ENCODE assay signal across 8 mouse cellular contexts in the genomic region with DNA sequence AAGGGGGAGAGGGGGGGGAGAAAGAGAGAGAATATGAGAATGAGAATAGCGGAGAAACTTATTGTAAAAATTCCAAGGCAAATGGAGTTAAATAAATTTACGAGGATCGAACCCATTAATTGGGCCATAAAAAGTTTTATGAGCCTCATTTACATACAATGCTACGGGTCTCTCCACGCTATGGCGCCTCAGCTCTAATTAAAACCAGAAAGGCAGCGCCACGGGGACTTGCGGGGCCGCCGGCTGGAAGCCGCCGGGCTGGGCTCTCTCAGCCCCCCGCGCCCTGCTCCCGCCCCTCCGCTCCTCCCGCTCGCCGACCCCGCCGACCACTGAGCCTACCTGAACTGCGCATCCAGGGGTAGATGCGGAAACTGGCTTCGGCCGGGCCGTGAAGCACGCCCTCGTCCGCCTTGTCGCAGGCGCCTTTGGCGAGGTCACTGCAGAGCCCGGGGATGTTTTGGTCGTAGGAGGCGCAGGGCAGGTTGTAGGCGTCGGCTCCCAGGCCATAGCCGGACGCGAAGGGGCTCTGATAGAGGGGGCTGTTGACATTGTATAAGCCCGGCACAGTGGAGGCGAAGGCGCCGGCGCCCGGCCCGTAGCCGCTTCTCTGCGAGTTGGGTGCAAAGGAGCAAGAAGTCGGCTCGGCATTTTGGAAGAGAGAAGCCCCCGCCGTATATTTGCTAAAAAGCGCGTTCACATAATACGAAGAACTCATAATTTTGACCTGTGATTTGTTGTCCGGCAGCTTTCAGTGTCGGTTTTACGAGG. TPM values are rescaled to one million over a fixed set of nuclear protein-coding genes. Genes with fewer than 3 reads are reported as not detected.
DNase-seq lines count a peak whose midpoint lies in the region; ATAC-seq lines count a peak whose summit lies in the region.

No protein-coding gene starts in this region.

- H3K9ac ChIP-seq in lung, embryonic 15.5 days = no peak overlapping the region
- H3K9ac ChIP-seq in embryonic facial prominence, embryonic 15.5 days = no peak overlapping the region
- peak overlapping the region; percentile 68 for H3K9ac ChIP-seq in intestine, embryonic 16.5 days (ENCODE audit: low read depth, low read length)
- no peak overlapping the region for H3K9ac ChIP-seq in midbrain, embryonic 11.5 days (ENCODE audit: low read length)

- peak overlapping the region; percentile 44 for H3K4me3 ChIP-seq in lung, embryonic 15.5 days
- peak overlapping the region; percentile 29 for H3K4me3 ChIP-seq in embryonic facial prominence, embryonic 15.5 days (replicated peaks)
- peak overlapping the region; percentile 55 for H3K4me3 ChIP-seq in intestine, embryonic 16.5 days (ENCODE audit: low read length)
- peak overlapping the region; percentile 26 for H3K4me3 ChIP-seq in midbrain, embryonic 11.5 days (ENCODE audit: low read depth, low read length)

- no peak overlapping the region for H3K27ac ChIP-seq in lung, embryonic 15.5 days
- no peak overlapping the region for H3K27ac ChIP-seq in embryonic facial prominence, embryonic 15.5 days (replicated peaks)
- H3K27ac ChIP-seq in intestine, embryonic 16.5 days (ENCODE audit: low read length) = peak overlapping the region; percentile 30; the same call in 1 of the 2 replicates
- H3K27ac ChIP-seq in midbrain, embryonic 11.5 days (ENCODE audit: low read depth, low read length) = no peak overlapping the region

- H3K27me3 ChIP-seq in lung, embryonic 15.5 days = peaks cover 99% of the 10 kb centered on the region
- H3K27me3 ChIP-seq in embryonic facial prominence, embryonic 15.5 days = peaks cover 100% of the 10 kb centered on the region
- H3K27me3 ChIP-seq in intestine, embryonic 16.5 days (replicated peaks; ENCODE audit: control insufficient read depth, insufficient read depth, low read length) = peaks cover 81% of the 10 kb centered on the region
- H3K27me3 ChIP-seq in midbrain, embryonic 11.5 days (ENCODE audit: control insufficient read depth, insufficient read depth, low read length) = peaks cover 100% of the 10 kb centered on the region

- WGBS in lung, embryonic 15.5 days = 3% methylated on average over 60 of the region's 60 CpGs
- 3% methylated on average over 60 of the region's 60 CpGs for WGBS in embryonic facial prominence, embryonic 15.5 days
- WGBS in intestine, embryonic 16.5 days = 1% methylated on average over 60 of the region's 60 CpGs
- 3% methylated on average over 59 of the region's 60 CpGs for WGBS in midbrain, embryonic 11.5 days

- H3K9me3 ChIP-seq in lung, embryonic 15.5 days = no peaks in the 10 kb centered on the region
- H3K9me3 ChIP-seq in embryonic facial prominence, embryonic 15.5 days (replicated peaks) = no peaks in the 10 kb centered on the region
- no peaks in the 10 kb centered on the region for H3K9me3 ChIP-seq in intestine, embryonic 16.5 days (ENCODE audit: control insufficient read depth, low read length)
- no peaks in the 10 kb centered on the region for H3K9me3 ChIP-seq in midbrain, embryonic 11.5 days (ENCODE audit: control insufficient read depth, low read length)

- no peak for DNase-seq in lung, postnatal 14 days
- peak; percentile 95 for DNase-seq in midbrain, embryonic 11.5 days (ENCODE audit: low spot score, missing footprints)
- no peak for DNase-seq in frontal cortex, postnatal 14 days (ENCODE audit: low spot score in 2 of 2)
- no peak for DNase-seq in spleen, adult 18-20 months
- no peak for DNase-seq in thymus, postnatal 25 days

- ATAC-seq in lung, embryonic 15.5 days (ENCODE audit: borderline replicate concordance, extremely low read depth, low FRiP score, low TSS enrichment) = no peak
- no peak for ATAC-seq in embryonic facial prominence, embryonic 15.5 days (ENCODE audit: insufficient number of reproducible peaks, low FRiP score, low TSS enrichment, low read depth)
- ATAC-seq in intestine, embryonic 16.5 days = no peak
- ATAC-seq in midbrain, embryonic 11.5 days (ENCODE audit: low FRiP score) = no peak

- peak overlapping the region; percentile 69 for H3K4me2 ChIP-seq in lung, embryonic 15.5 days
- peak overlapping the region; percentile 37 for H3K4me2 ChIP-seq in embryonic facial prominence, embryonic 15.5 days (replicated peaks)
- peak overlapping the region; percentile 75 for H3K4me2 ChIP-seq in intestine, embryonic 16.5 days (ENCODE audit: low read depth, low read length)
- peak overlapping the region; percentile 42 for H3K4me2 ChIP-seq in midbrain, embryonic 11.5 days

- no peaks in the 10 kb centered on the region for H3K36me3 ChIP-seq in lung, embryonic 15.5 days
- H3K36me3 ChIP-seq in embryonic facial prominence, embryonic 15.5 days = no peaks in the 10 kb centered on the region
- no peaks in the 10 kb centered on the region for H3K36me3 ChIP-seq in intestine, embryonic 16.5 days (ENCODE audit: control insufficient read depth, insufficient read depth, low read length)
- H3K36me3 ChIP-seq in midbrain, embryonic 11.5 days (ENCODE audit: control insufficient read depth, insufficient read depth, low read length) = no peaks in the 10 kb centered on the region

- H3K4me1 ChIP-seq in lung, embryonic 15.5 days = peaks cover 32% of the 10 kb centered on the region
- peaks cover 31% of the 10 kb centered on the region for H3K4me1 ChIP-seq in embryonic facial prominence, embryonic 15.5 days
- peaks cover 28% of the 10 kb centered on the region for H3K4me1 ChIP-seq in intestine, embryonic 16.5 days (ENCODE audit: control insufficient read depth, insufficient read depth, low read length)
- peaks cover 11% of the 10 kb centered on the region for H3K4me1 ChIP-seq in midbrain, embryonic 11.5 days (ENCODE audit: control insufficient read depth, insufficient read depth, low read length)

RNA-seq across cellular contexts. Expression of gene Gm28308, which starts 3.7 kb away (rescaled TPM):
- polyA plus RNA-seq in lung, embryonic 15.5 days (2015; fragmentation: Nextera tagmentation; extraction: Ambion mirVana) = not detected in 2 replicates
- polyA plus RNA-seq in embryonic facial prominence, embryonic 15.5 days (2015; fragmentation: Nextera tagmentation; extraction: Ambion mirVana) = not detected in 2 replicates
- not detected in 2 replicates for polyA plus RNA-seq in intestine, embryonic 16.5 days (2015; fragmentation: Nextera tagmentation; extraction: Ambion mirVana)
- not detected in 2 replicates for polyA plus RNA-seq in midbrain, embryonic 11.5 days (2014; fragmentation: Nextera tagmentation; extraction: Ambion mirVana)

RNA-seq across cellular contexts. Expression of gene Hoxa3, which starts 3.7 kb away (rescaled TPM):
- 7.5 and 9.4 TPM in 2 replicates for polyA plus RNA-seq in lung, embryonic 15.5 days (2015; fragmentation: Nextera tagmentation; extraction: Ambion mirVana)
- polyA plus RNA-seq in embryonic facial prominence, embryonic 15.5 days (2015; fragmentation: Nextera tagmentation; extraction: Ambion mirVana) = 0.11 and 0.13 TPM in 2 replicates
- 5.2 and 5.9 TPM in 2 replicates for polyA plus RNA-seq in intestine, embryonic 16.5 days (2015; fragmentation: Nextera tagmentation; extraction: Ambion mirVana)
- polyA plus RNA-seq in midbrain, embryonic 11.5 days (2014; fragmentation: Nextera tagmentation; extraction: Ambion mirVana) = 0.11 TPM in 1 of 2 replicates, not detected in the other

RNA-seq across cellular contexts. Expression of gene Hoxa7, which starts 4.8 kb away (rescaled TPM):
- polyA plus RNA-seq in lung, embryonic 15.5 days (2015; fragmentation: Nextera tagmentation; extraction: Ambion mirVana) = 4.9 and 5.5 TPM in 2 replicates
- not detected in 2 replicates for polyA plus RNA-seq in embryonic facial prominence, embryonic 15.5 days (2015; fragmentation: Nextera tagmentation; extraction: Ambion mirVana)
- 6.0 and 8.2 TPM in 2 replicates for polyA plus RNA-seq in intestine, embryonic 16.5 days (2015; fragmentation: Nextera tagmentation; extraction: Ambion mirVana)
- polyA plus RNA-seq in midbrain, embryonic 11.5 days (2014; fragmentation: Nextera tagmentation; extraction: Ambion mirVana) = 0.14 TPM in 1 of 2 replicates, not detected in the other

RNA-seq across cellular contexts. Expression of gene Hoxa6, which starts 8.4 kb away (rescaled TPM):
- 2.9 and 3.1 TPM in 2 replicates for polyA plus RNA-seq in lung, embryonic 15.5 days (2015; fragmentation: Nextera tagmentation; extraction: Ambion mirVana)
- not detected in 2 replicates for polyA plus RNA-seq in embryonic facial prominence, embryonic 15.5 days (2015; fragmentation: Nextera tagmentation; extraction: Ambion mirVana)
- 1.2 and 1.4 TPM in 2 replicates for polyA plus RNA-seq in intestine, embryonic 16.5 days (2015; fragmentation: Nextera tagmentation; extraction: Ambion mirVana)
- not detected in 2 replicates for polyA plus RNA-seq in midbrain, embryonic 11.5 days (2014; fragmentation: Nextera tagmentation; extraction: Ambion mirVana)

RNA-seq across cellular contexts. Expression of gene Hoxa5, which starts 12.5 kb away (rescaled TPM):
- polyA plus RNA-seq in lung, embryonic 15.5 days (2015; fragmentation: Nextera tagmentation; extraction: Ambion mirVana) = 48.2 and 48.7 TPM in 2 replicates
- 0.17 and 0.39 TPM in 2 replicates for polyA plus RNA-seq in embryonic facial prominence, embryonic 15.5 days (2015; fragmentation: Nextera tagmentation; extraction: Ambion mirVana)
- polyA plus RNA-seq in intestine, embryonic 16.5 days (2015; fragmentation: Nextera tagmentation; extraction: Ambion mirVana) = 15.3 and 15.5 TPM in 2 replicates
- not detected in 2 replicates for polyA plus RNA-seq in midbrain, embryonic 11.5 days (2014; fragmentation: Nextera tagmentation; extraction: Ambion mirVana)
